Mouse (Mus musculus): ENCODE measurements at regions not wholly inside any gene's neighbourhood (a gene's known extent, or its start where the extent isn't known, plus 50 kb on each side); places are given as distances from the start of the nearest gene placed in this dataset.
A peak's percentile ranks its signal among the peaks of the same experiment; 100 is the strongest.

DNA sequence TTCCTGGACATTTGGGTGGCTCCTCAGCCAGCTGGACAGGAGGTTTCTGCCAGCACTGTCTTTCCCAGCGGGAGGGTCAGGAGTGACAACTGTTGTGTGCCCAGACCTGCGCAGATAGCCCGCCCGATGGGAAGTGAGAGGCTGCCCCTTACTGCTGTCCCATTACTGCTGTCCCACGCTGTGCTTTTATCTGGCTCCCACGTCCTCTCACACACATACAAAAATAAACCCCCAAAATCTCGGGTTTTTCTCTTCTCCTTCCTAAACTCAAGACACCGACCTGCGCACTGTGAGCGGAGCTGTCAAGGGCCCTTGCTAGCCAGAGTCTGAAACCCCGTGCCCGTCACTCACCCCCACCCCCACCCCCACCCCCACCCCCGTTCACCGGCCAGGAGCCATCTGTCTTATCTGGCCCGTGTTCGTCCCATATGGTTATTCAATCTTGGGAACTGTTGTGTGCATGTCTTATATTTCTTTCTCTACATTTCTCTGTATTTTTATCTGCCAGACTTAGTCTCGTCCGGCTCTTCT, 109.6 kb downstream of the Ddx11 start:
- no peak for TF ChIP-seq CTCF (IDR thresholded peaks at IDR 0.05; ENCODE audit: borderline replicate concordance, extremely low read depth, insufficient read depth, insufficient read length)
- DNase-seq (ENCODE audit: low read depth), result peak; percentile 43

DNA sequence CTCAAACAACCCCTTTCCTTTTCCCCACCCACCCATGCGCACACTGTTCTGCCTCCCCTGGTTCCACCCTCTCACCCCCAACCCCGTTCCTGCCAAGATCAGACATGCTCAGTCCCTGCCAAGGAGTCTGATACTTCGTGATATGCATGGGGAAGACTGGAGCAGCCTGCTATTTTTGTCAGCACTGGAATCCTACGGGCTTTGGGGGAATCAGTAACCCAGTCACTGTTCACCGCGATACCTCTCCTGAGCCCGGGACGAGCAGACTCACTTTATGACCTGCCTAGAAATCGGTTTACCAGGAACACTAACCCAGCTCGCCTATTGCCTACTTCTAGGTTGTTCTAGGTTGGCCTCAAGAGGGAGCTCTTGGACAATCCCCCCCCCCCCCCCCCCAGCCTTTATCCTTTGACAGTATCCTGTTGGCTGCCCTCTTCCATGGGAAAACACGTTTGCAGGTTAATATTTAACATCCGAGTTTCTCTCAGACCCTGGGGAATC, 110.2 kb downstream of the Ddx11 start:
- 0 out of 2 replicates have a peak, but pooled peaks have one; percentile 14 for TF ChIP-seq CTCF (IDR thresholded peaks at IDR 0.05; ENCODE audit: borderline replicate concordance, extremely low read depth, insufficient read depth, insufficient read length)
- no peak for TF ChIP-seq POLR2A (IDR thresholded peaks at IDR 0.05; ENCODE audit: borderline replicate concordance, extremely low read depth, insufficient read depth, insufficient read length, poor library complexity, severe bottlenecking)
- DNase-seq (ENCODE audit: low read depth), result peak; percentile 81

DNA sequence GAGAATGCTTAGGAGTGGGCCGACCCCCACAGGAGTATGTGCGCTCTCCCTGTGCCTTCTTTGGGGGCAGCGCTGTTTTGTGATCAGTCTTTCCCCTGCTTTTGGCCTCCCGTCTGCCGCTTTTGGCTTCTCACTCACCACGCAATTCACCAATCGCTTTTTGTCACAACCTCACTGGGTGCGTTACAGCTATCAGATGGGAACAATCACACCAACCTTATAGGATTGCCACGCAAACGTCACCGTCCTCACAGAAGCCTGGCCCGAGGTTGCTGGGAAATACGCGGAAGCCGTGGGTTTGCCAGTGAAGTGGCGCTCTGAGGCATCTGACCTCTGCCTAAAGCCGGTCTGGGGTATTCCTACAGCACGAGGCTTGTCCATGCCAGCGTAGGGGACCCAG, 111.1 kb downstream of the Ddx11 start:
- TF ChIP-seq POLR2A (IDR thresholded peaks at IDR 0.05; ENCODE audit: borderline replicate concordance, extremely low read depth, insufficient read depth, insufficient read length, poor library complexity, severe bottlenecking) (no peak), CTCF (IDR thresholded peaks at IDR 0.05; ENCODE audit: borderline replicate concordance, extremely low read depth, insufficient read depth, insufficient read length) (no peak)
- no peak for DNase-seq (ENCODE audit: low read depth)

DNA sequence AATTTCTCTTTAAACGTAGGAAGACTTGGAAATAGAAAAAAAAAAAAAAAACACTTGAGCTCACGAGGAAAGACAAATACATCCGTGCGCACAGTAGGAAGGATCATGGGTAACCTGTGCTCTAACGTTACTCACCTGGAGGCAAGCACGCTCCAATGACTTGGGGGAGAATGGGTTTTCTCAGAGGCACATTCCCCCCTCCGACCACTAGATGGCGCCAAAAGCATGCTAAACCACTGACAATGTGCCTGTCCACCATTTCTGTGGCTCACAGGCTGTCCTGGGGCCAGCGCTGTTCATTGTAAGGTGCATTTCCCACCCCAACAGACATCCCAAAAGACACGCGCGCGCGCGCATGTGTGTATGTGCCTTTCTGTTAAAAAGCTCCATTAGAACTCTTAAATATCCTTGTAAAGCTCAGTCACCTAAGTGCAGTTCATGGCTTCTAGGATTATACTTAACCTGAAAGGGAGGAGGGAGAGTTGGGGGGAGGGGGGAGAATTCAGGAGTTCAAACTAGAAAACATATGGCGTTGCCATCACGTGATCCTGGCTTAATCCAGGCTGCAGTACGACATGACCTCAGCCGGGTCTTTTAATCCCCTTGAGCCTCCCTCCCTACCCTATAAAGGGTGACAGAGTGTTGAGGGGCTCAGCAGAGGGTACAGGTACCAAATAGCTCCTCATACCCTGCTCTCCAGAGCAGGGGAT, 111.9 kb downstream of the Ddx11 start:
- TF ChIP-seq CTCF (IDR thresholded peaks at IDR 0.05; ENCODE audit: borderline replicate concordance, extremely low read depth, insufficient read depth, insufficient read length) (peak; percentile 98), POLR2A (IDR thresholded peaks at IDR 0.05; ENCODE audit: borderline replicate concordance, extremely low read depth, insufficient read depth, insufficient read length, poor library complexity, severe bottlenecking) (no peak)
- DNase-seq (ENCODE audit: low read depth), result peak; percentile 91

DNA sequence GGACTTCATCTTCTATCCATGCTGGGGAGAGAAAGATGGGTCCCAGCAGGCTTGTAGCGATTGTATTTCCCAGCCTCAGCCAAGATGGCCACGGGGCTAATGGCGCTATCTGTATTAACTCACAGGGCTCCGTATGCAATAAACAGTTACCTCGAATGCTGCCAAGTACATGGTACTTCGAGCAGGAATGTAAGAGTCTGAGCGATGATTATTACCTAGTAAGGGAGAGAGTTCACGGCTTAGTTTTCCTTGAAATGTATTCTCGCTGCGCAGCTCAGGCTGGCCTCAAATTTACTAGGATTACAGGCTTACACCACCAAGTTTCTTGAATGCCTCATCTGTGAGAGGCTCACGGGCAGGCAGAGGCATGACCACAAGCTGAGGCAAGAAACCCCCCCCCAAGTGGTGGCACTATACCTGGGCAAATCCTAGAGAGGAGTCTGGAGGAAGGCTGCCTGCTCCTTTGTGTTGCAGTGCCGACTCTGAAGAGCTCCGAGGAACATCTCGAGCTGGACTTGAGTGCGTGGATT, 112.6 kb downstream of the Ddx11 start:
- TF ChIP-seq POLR2A (IDR thresholded peaks at IDR 0.05; ENCODE audit: borderline replicate concordance, extremely low read depth, insufficient read depth, insufficient read length, poor library complexity, severe bottlenecking) (no peak), CTCF (IDR thresholded peaks at IDR 0.05; ENCODE audit: borderline replicate concordance, extremely low read depth, insufficient read depth, insufficient read length) (no peak)
- peak; percentile 61 for DNase-seq (ENCODE audit: low read depth)

DNA sequence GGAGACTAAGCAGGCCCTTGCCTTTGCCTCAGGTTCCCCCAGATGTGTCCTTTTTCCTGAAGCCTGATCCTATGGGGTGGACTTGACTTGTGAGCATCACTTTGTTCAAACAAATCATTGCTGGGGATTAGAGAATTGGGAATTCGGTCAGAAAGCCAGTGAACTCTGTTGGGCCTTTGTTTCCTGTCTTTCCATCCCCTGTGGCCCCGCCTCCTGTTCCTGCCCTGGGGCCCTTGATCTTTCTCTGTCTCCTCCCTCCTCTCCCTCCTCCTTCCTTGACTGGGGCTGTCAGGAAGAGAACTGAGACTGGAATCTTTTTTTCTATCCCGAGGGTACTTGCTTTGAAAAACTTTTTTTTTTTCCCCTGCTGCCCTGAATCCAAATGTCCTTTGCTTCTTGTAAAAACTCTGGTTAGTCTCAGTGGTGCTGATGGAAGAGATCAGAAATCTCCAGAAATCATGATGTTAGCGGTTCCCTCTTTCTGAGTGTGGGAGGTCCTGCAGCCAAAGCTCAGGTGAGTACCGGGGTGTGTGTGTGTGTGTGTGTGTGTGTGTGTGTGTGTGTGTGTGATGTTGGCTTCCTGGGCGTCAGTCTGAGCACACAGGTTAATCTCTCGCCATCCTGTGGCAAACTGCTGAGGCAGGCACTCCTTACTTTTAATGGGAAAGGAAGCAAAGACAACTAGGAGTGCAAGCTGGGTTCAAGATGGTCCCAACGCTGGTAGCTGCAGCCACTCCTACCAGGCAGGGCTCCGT, 118.7 kb downstream of the Ddx11 start:
- peak; percentile 62 for DNase-seq (ENCODE audit: low read depth)
- no peak for TF ChIP-seq POLR2A (IDR thresholded peaks at IDR 0.05; ENCODE audit: borderline replicate concordance, extremely low read depth, insufficient read depth, insufficient read length, poor library complexity, severe bottlenecking)
- TF ChIP-seq CTCF (IDR thresholded peaks at IDR 0.05; ENCODE audit: borderline replicate concordance, extremely low read depth, insufficient read depth, insufficient read length), result no peak

DNA sequence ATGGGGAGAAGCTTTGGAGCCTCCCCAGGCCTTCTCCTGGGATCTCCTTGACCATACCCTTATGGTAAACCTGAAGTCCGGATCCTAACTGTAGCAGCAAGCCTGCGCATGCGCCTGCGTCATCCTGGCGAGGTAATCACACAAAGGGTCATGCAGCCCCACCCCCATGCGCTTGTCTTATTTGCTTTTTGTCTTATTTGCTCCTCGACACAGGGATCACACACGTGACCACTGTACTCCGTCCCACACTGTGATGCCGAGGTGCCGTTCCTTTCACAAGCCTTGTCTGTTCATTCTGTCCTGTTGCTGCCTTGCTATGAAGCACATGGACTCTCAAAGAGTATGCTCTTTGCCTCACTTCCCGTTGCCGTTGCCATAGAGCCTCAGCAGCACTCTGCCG, 120.9 kb downstream of the Ddx11 start:
- TF ChIP-seq CTCF (IDR thresholded peaks at IDR 0.05; ENCODE audit: borderline replicate concordance, extremely low read depth, insufficient read depth, insufficient read length) (no peak), POLR2A (IDR thresholded peaks at IDR 0.05; ENCODE audit: borderline replicate concordance, extremely low read depth, insufficient read depth, insufficient read length, poor library complexity, severe bottlenecking) (no peak)
- no peak for DNase-seq (ENCODE audit: low read depth)

DNA sequence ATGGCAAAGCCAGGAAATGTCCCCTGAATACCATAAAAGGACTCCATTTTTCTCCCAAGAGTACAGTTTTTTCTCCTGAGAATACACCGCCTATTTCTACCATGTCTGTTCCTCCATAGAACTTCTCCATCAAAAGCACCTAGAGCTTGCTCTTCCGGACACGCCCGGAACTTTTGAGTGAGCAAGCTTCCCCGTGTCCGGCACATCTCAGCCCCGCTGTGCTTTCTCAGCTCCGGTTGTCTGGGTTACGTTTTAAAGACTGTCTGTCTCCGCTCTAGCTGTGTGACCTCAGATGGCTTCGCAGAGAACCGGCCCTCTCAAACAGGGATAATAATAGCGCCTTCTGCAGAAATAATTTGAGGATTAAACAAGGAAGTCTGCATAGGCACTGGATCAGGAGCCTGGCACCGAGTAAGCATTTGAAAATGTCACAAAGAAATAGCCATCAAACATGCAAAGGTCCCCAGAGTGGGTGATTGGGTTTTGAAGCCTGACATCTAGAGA, 122.8 kb downstream of the Ddx11 start:
- DNase-seq (ENCODE audit: low read depth), result no peak
- TF ChIP-seq POLR2A (IDR thresholded peaks at IDR 0.05; ENCODE audit: borderline replicate concordance, extremely low read depth, insufficient read depth, insufficient read length, poor library complexity, severe bottlenecking) (no peak), CTCF (IDR thresholded peaks at IDR 0.05; ENCODE audit: borderline replicate concordance, extremely low read depth, insufficient read depth, insufficient read length) (no peak)

DNA sequence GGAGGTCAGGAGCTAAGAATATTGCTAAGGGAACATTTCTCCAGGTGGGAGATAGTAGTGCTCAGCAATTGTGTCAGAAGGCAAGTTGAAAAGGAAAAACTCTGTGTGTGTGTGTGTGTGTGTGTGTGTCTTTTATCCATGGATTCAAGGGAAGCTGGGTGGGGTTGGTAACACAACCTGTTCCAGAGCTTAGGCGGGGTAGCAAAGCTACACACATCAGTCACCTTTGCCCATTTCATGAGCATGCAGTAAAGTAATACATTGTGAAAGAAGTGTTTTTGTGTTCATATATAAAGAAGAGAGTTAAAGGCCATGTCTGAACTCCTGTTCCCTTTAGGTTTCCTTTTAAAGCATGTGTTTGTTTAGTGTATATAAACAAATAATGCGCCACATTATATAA, 128.2 kb downstream of the Ddx11 start:
- TF ChIP-seq CTCF (IDR thresholded peaks at IDR 0.05; ENCODE audit: borderline replicate concordance, extremely low read depth, insufficient read depth, insufficient read length) (no peak), POLR2A (IDR thresholded peaks at IDR 0.05; ENCODE audit: borderline replicate concordance, extremely low read depth, insufficient read depth, insufficient read length, poor library complexity, severe bottlenecking) (no peak)
- no peak for DNase-seq (ENCODE audit: low read depth)

DNA sequence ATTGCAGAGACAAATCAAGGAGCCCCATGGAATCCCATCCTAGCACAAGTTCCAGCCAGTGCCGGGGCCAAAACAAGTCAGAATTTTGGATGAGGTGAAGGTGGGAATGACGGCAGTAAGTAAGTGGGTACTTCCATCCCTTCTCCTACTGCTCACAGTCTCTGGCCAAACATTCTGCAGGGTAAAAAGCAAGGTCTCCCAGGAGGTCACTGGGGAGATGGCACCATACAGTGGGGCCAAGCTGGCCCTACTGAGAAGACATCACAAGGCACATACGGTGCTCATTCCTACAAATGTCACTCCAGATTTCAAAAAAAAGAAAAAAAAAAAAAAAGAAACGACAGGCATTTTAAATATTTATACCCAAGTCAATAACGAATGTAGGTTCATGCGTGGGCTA, 129.6 kb downstream of the Ddx11 start:
- no peak for DNase-seq (ENCODE audit: low read depth)
- TF ChIP-seq POLR2A (IDR thresholded peaks at IDR 0.05; ENCODE audit: borderline replicate concordance, extremely low read depth, insufficient read depth, insufficient read length, poor library complexity, severe bottlenecking), result no peak
- no peak for TF ChIP-seq CTCF (IDR thresholded peaks at IDR 0.05; ENCODE audit: borderline replicate concordance, extremely low read depth, insufficient read depth, insufficient read length)

DNA sequence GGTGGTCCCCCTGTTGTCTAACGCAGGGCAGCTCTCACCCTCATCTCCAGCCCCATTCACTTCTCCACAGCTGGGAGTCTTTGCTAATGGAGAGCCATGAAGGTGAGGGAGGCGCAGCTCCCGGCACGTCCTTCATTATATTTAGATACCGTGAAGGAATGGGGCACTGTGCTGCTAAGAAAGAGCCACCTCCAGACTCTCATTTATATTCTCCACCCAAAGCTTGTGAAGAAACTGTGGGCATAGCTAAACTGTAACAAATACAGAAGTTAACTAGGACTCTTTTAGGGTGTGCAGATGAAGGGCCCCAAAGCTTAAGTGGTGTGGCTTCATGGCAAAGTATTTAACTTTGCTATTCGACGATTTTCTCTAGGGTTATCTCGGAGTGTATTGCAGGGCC, 136.4 kb downstream of the Ddx11 start:
- TF ChIP-seq CTCF (IDR thresholded peaks at IDR 0.05; ENCODE audit: borderline replicate concordance, extremely low read depth, insufficient read depth, insufficient read length) (no peak), POLR2A (IDR thresholded peaks at IDR 0.05; ENCODE audit: borderline replicate concordance, extremely low read depth, insufficient read depth, insufficient read length, poor library complexity, severe bottlenecking) (no peak)
- no peak for DNase-seq (ENCODE audit: low read depth)

Measured in brain, embryonic 14.5 days (tissue).